Mouse (Mus musculus): ENCODE data around the gene Tspyl4. TPM values are rescaled to one million over a fixed set of nuclear protein-coding genes. Genes with fewer than 3 reads are reported as not detected.

Gene Tspyl4
- polyA plus RNA-seq, 1 experiment, result 7.7 TPM

- 50% methylated on average over 9 of the region's 9 CpGs for WGBS
- no peak for TF ChIP-seq POLR2A (IDR thresholded peaks at IDR 0.05; ENCODE audit: borderline replicate concordance, control insufficient read depth, low read depth, low read length)
- TF ChIP-seq CTCF (IDR thresholded peaks at IDR 0.05; ENCODE audit: control insufficient read depth, insufficient read depth, low read length), result no peak
- no peak overlapping the region for H3K4me3 ChIP-seq (replicated peaks; ENCODE audit: control insufficient read depth, low read depth, low read length)
- no peaks in the 10 kb centered on the region for H3K4me1 ChIP-seq (ENCODE audit: control insufficient read depth, insufficient read depth, low read length)
- no peak overlapping the region for H3K27ac ChIP-seq (ENCODE audit: control insufficient read depth, insufficient read depth, low read depth, low read length, poor library complexity)
These were observed 12.9 kb downstream of the Tspyl4 start for GRCm38 (mm10) chr10:34309915-34310685.

GRCm38 (mm10) chr10:34312536-34312935, 15.3 kb downstream of the Tspyl4 start:
- 70% methylated on average over 3 of the region's 3 CpGs for WGBS
- TF ChIP-seq POLR2A (IDR thresholded peaks at IDR 0.05; ENCODE audit: borderline replicate concordance, control insufficient read depth, low read depth, low read length), result no peak
- no peak for TF ChIP-seq CTCF (IDR thresholded peaks at IDR 0.05; ENCODE audit: control insufficient read depth, insufficient read depth, low read length)
- Histone ChIP-seq H3K4me3 (replicated peaks; ENCODE audit: control insufficient read depth, low read depth, low read length) (no peak overlapping the region), H3K27ac (ENCODE audit: control insufficient read depth, insufficient read depth, low read depth, low read length, poor library complexity) (no peak overlapping the region), H3K4me1 (ENCODE audit: control insufficient read depth, insufficient read depth, low read length) (no peaks in the 10 kb centered on the region)

DNA sequence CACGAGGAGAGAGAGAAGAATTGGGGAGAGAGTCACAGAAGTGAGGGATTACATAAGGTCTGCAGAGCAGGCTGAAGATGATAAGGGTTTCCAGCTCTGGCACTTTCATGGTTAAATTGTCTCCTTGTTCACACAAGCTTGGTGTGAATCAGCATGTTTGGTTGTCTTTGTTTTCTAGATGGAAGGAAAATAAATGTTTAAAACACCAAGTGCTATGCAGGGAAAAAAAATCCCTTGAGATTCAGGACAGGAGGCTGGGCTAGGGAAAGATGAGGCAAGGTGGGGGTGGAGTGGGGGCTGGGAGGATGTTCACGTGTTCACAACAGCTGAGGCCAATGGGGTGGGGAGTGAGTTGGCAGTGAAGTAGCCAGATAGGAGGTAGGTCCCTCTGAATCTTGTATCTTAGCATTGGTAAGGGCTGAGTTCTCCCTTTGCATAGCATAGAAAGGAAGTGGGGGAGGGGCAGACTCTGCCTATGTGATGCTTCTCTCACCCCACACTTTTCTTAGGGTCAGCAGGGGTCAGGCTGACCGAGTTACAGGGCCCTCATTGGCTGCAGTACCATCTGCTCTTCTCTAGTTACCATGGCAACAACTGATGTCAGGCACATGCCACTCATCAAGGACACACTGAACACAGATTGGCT, 19.5 kb downstream of the Tspyl4 start:
- Histone ChIP-seq H3K27ac (ENCODE audit: control insufficient read depth, insufficient read depth, low read depth, low read length, poor library complexity) (no peak overlapping the region), H3K4me3 (replicated peaks; ENCODE audit: control insufficient read depth, low read depth, low read length) (no peak overlapping the region)

DNA sequence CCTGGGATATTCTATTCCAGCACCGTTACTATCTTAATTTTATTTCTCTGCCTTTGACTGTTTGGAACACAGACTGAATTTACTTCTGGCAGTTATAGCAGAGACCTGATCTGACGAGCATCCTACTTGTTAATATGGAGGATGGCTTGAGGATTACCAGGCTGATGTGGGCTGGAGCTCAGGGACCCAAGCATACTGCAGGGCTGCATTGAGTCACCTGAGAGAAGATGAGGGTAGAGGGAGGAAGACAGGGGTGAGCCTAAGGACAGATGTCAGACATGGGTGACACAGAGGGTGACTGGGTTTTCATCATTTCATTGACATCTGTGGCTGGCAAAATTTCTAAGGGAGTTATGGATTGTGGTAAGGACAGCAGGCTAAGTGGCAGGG, 20.0 kb downstream of the Tspyl4 start:
- Histone ChIP-seq H3K4me3 (replicated peaks; ENCODE audit: control insufficient read depth, low read depth, low read length) (no peak overlapping the region), H3K4me1 (ENCODE audit: control insufficient read depth, insufficient read depth, low read length) (no peaks in the 10 kb centered on the region), H3K27ac (ENCODE audit: control insufficient read depth, insufficient read depth, low read depth, low read length, poor library complexity) (no peak overlapping the region)
- WGBS, result 71% methylated on average over 2 of the region's 2 CpGs
- no peak for TF ChIP-seq POLR2A (IDR thresholded peaks at IDR 0.05; ENCODE audit: borderline replicate concordance, control insufficient read depth, low read depth, low read length)
- no peak for TF ChIP-seq CTCF (IDR thresholded peaks at IDR 0.05; ENCODE audit: control insufficient read depth, insufficient read depth, low read length)

More for the DNA sequence above, 19.5 kb downstream of the Tspyl4 start:
- H3K4me1 ChIP-seq (ENCODE audit: control insufficient read depth, insufficient read depth, low read length), result no peaks in the 10 kb centered on the region
- TF ChIP-seq POLR2A (IDR thresholded peaks at IDR 0.05; ENCODE audit: borderline replicate concordance, control insufficient read depth, low read depth, low read length) (no peak), CTCF (IDR thresholded peaks at IDR 0.05; ENCODE audit: control insufficient read depth, insufficient read depth, low read length) (no peak)
- 43% methylated on average over 3 of the region's 3 CpGs for WGBS

- no peak overlapping the region for H3K27ac ChIP-seq (ENCODE audit: control insufficient read depth, insufficient read depth, low read depth, low read length, poor library complexity)
- TF ChIP-seq CTCF (IDR thresholded peaks at IDR 0.05; ENCODE audit: control insufficient read depth, insufficient read depth, low read length) (no peak), POLR2A (IDR thresholded peaks at IDR 0.05; ENCODE audit: borderline replicate concordance, control insufficient read depth, low read depth, low read length) (no peak)
- no peaks in the 10 kb centered on the region for H3K4me1 ChIP-seq (ENCODE audit: control insufficient read depth, insufficient read depth, low read length)
- no peak overlapping the region for H3K4me3 ChIP-seq (replicated peaks; ENCODE audit: control insufficient read depth, low read depth, low read length)
- WGBS, result 70% methylated on average over 2 of the region's 2 CpGs
These were observed 23.6 kb downstream of the Tspyl4 start for GRCm38 (mm10) chr10:34320809-34321208.

DNA sequence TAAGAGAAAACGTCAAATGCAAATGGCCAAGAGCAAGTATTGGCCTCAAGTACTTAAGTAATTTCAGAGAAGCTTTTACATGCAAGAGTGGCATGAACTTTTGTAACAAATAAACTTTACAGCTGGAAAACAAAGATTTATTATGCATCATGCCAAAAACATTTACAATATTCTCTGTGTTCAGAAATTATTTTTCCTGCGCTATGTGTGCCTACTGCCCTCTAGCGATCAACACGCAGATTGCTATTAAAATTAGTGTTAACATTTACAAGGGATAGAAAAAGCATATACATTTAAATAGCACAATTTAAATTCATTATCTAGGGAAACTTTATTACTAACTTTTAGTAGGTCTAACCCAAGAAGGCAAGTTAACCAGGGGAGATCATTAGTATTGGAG, 29.5 kb downstream of the Tspyl4 start:
- Histone ChIP-seq H3K4me3 (replicated peaks; ENCODE audit: control insufficient read depth, low read depth, low read length) (no peak overlapping the region), H3K4me1 (ENCODE audit: control insufficient read depth, insufficient read depth, low read length) (no peaks in the 10 kb centered on the region), H3K27ac (ENCODE audit: control insufficient read depth, insufficient read depth, low read depth, low read length, poor library complexity) (no peak overlapping the region)
- WGBS, result 27% methylated on average over 4 of the region's 4 CpGs
- TF ChIP-seq CTCF (IDR thresholded peaks at IDR 0.05; ENCODE audit: control insufficient read depth, insufficient read depth, low read length) (peak; percentile 35; the same call in 1 of the 2 replicates), POLR2A (IDR thresholded peaks at IDR 0.05; ENCODE audit: borderline replicate concordance, control insufficient read depth, low read depth, low read length) (no peak)

GRCm38 (mm10) chr10:34327144-34327543, 29.9 kb downstream of the Tspyl4 start:
- H3K27ac ChIP-seq (ENCODE audit: control insufficient read depth, insufficient read depth, low read depth, low read length, poor library complexity), result no peak overlapping the region
- TF ChIP-seq POLR2A (IDR thresholded peaks at IDR 0.05; ENCODE audit: borderline replicate concordance, control insufficient read depth, low read depth, low read length), result no peak
- TF ChIP-seq CTCF (IDR thresholded peaks at IDR 0.05; ENCODE audit: control insufficient read depth, insufficient read depth, low read length), result no peak
- no peak overlapping the region for H3K4me3 ChIP-seq (replicated peaks; ENCODE audit: control insufficient read depth, low read depth, low read length)
- no peaks in the 10 kb centered on the region for H3K4me1 ChIP-seq (ENCODE audit: control insufficient read depth, insufficient read depth, low read length)
- WGBS, result 71% methylated on average over 5 of the region's 5 CpGs

GRCm38 (mm10) chr10:34328310-34328709, 31.1 kb downstream of the Tspyl4 start:
- 15% methylated on average over 2 of the region's 2 CpGs for WGBS
- no peak overlapping the region for H3K4me3 ChIP-seq (replicated peaks; ENCODE audit: control insufficient read depth, low read depth, low read length)
- H3K27ac ChIP-seq (ENCODE audit: control insufficient read depth, insufficient read depth, low read depth, low read length, poor library complexity), result no peak overlapping the region
- peak; percentile 33; the same call in 1 of the 2 replicates for TF ChIP-seq CTCF (IDR thresholded peaks at IDR 0.05; ENCODE audit: control insufficient read depth, insufficient read depth, low read length)
- no peak for TF ChIP-seq POLR2A (IDR thresholded peaks at IDR 0.05; ENCODE audit: borderline replicate concordance, control insufficient read depth, low read depth, low read length)
- no peaks in the 10 kb centered on the region for H3K4me1 ChIP-seq (ENCODE audit: control insufficient read depth, insufficient read depth, low read length)

Measured in bone marrow, adult 2 months (tissue).